Mouse (Mus musculus) MEL (cell line): ENCODE results near the gene Arhgap28.

Source experiments
- CTCF ChIP-seq, 3 experiments: IDR thresholded peaks in 2 of 3; conservative IDR thresholded peaks in 1 of 3; 2 replicates each; pipeline ENCODE4 v1.5.1; 2011 to 2012; ENCODE audit warnings: low read length in 3 of 3, low read depth in 2 of 3, mild to moderate bottlenecking in 2 of 3, improper control_type of control experiment in 1 of 3, inconsistent platforms in 1 of 3, mixed read lengths in 1 of 3, moderate library complexity in 1 of 3; ENCODE audit not compliant: control insufficient read depth in 1 of 3, insufficient read depth in 1 of 3, poor library complexity in 1 of 3, severe bottlenecking in 1 of 3
- EP300 ChIP-seq, 2 experiments: IDR thresholded peaks; 2 replicates each; pipeline ENCODE4 v1.6.1; 2011; ENCODE audit warnings: improper control_type of control experiment in 2 of 2, low read length in 2 of 2, low read depth in 1 of 2, mild to moderate bottlenecking in 1 of 2
- GATA1 ChIP-seq: IDR thresholded peaks from 2 replicates; pipeline ENCODE4 v1.6.1; 2011; ENCODE audit warnings: low read depth, low read length, improper control_type of control experiment
- MAFK ChIP-seq: IDR thresholded peaks from 2 replicates; pipeline ENCODE4 v1.6.1; 2011; ENCODE audit warnings: low read depth, mild to moderate bottlenecking, low read length, improper control_type of control experiment, borderline replicate concordance
- MYB ChIP-seq: IDR thresholded peaks from 2 replicates; pipeline ENCODE4 v1.6.1; 2011; ENCODE audit warnings: mild to moderate bottlenecking, low read depth, low read length, improper control_type of control experiment
- POLR2A ChIP-seq, 2 experiments: IDR thresholded peaks; 2 replicates each; pipeline ENCODE4 v1.6.1; 2011 to 2012; ENCODE audit warnings: low read length in 2 of 2, mild to moderate bottlenecking in 2 of 2, control low read depth in 1 of 2, improper control_type of control experiment in 1 of 2, low read depth in 1 of 2, moderate library complexity in 1 of 2; ENCODE audit not compliant: control insufficient read depth in 1 of 2, insufficient read depth in 1 of 2, poor library complexity in 1 of 2
- POLR2AphosphoS2 ChIP-seq: IDR thresholded peaks from 2 replicates; pipeline ENCODE4 v1.6.1; 2011; ENCODE audit warnings: low read length, improper control_type of control experiment
- TCF12 ChIP-seq: IDR thresholded peaks from 2 replicates; pipeline ENCODE4 v1.6.1; 2014; ENCODE audit warnings: low read depth, mild to moderate bottlenecking, inconsistent platforms, low read length, improper control_type of control experiment, moderate library complexity
- ZNF384 ChIP-seq: IDR thresholded peaks from 2 replicates; pipeline ENCODE4 v1.6.1; 2012; ENCODE audit warnings: low read depth, mild to moderate bottlenecking, inconsistent platforms, low read length, improper control_type of control experiment

DNA sequence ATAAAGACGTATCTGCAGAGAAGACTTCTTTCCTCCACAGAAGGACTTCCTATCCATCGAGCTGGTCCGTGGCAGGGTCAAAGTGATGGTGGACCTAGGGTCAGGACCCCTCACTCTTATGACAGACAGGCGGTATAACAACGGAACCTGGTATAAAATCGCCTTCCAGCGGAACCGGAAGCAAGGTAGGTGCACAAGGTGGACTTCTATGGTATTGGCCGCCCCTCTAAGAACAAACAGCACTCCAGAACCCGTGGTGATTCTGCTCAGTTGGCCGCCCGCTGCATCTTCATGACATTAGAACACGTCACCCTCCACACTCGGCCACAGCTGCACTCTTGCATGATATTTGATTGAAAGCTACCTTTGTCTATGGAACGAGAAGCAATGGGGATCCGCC is 194.7 kb downstream of the Arhgap28 start:
- TF ChIP-seq ZNF384 (no peak), GATA1 (no peak), CTCF (IDR thresholded peaks at IDR 0.05 in 2 of 3, conservative IDR thresholded peaks at IDR 0.05 in 1 of 3; ENCODE audit: control insufficient read depth in 1 of 3, insufficient read depth in 1 of 3, low read depth in 2 of 3, low read length in 3 of 3, poor library complexity in 1 of 3, severe bottlenecking in 1 of 3) (no peak), POLR2AphosphoS2 (no peak), MYB (no peak), TCF12 (no peak), MAFK (no peak), EP300 (IDR thresholded peaks at IDR 0.05; ENCODE audit: low read depth in 1 of 2, low read length in 2 of 2) (no peak), POLR2A (IDR thresholded peaks at IDR 0.05; ENCODE audit: control insufficient read depth in 1 of 2, insufficient read depth in 1 of 2, low read depth in 1 of 2, low read length in 2 of 2, poor library complexity in 1 of 2) (no peak)
